Mouse (Mus musculus) megakaryocyte, embryonic 14.5 days (primary cell): ENCODE data around the gene Gpc3.

Experiments
- FLI1 ChIP-seq: IDR thresholded peaks from 2 replicates; pipeline ENCODE4 v1.6.1; 2012; ENCODE audit warnings: low read length, inconsistent platforms, mixed read lengths
- GATA1 ChIP-seq: IDR thresholded peaks from 3 replicates; pipeline ENCODE4 v1.6.1; 2012; ENCODE audit warnings: mixed read lengths, low read length, inconsistent platforms, borderline replicate concordance

DNA sequence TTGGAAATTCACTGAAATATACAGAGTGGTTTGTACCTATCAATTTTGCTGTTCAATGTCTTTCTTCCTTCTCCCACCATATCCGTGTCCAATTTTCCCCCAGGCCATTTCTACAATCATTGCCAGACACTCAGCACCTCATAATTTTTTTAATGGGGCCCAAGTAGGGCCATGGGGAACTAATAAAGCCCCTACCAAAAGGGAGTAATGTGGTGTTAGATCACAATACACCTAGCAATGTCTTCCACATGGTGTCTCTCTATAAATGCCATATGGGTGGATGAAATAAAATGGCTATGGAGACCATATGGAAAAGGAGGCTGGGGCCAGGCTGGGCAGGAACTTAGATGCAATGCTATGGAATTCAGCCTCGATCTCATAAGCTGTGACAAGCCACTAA, 168.8 kb downstream of the Gpc3 start:
- TF ChIP-seq GATA1, result no peak
- TF ChIP-seq FLI1, result no peak
